Mouse (Mus musculus) small intestine, adult 2 months (tissue): ENCODE measurements around the gene Atf6b. TPM values are rescaled to one million over a fixed set of nuclear protein-coding genes. Genes with fewer than 3 reads are reported as not detected.

Experiments used
- H3K27ac ChIP-seq: fragments of 200-500 bp; 2 replicates; pipeline ENCODE4 v1.5.1; 2012; ENCODE audit warnings: low read depth, low read length, control low read depth, inconsistent platforms; ENCODE audit not compliant: insufficient read depth
- H3K27me3 ChIP-seq: fragments of 200-500 bp; 2 replicates; pipeline ENCODE4 v1.6.1; 2012; ENCODE audit warnings: mild to moderate bottlenecking, moderate library complexity, low read length, inconsistent platforms; ENCODE audit not compliant: control insufficient read depth, insufficient read depth
- H3K36me3 ChIP-seq: fragments of 200-500 bp; 2 replicates; pipeline ENCODE4 v1.6.1; 2012; ENCODE audit warnings: mild to moderate bottlenecking, low read length, control low read depth, inconsistent platforms; ENCODE audit not compliant: control insufficient read depth, insufficient read depth
- H3K4me1 ChIP-seq: fragments of 200-500 bp; 2 replicates; pipeline ENCODE4 v1.6.1; 2012; ENCODE audit warnings: low read length, inconsistent platforms, mixed read lengths; ENCODE audit not compliant: control insufficient read depth, insufficient read depth, insufficient read length
- H3K4me3 ChIP-seq: fragments of 200-500 bp; 2 replicates; pipeline ENCODE4 v1.5.1; 2012; ENCODE audit warnings: low read depth, mild to moderate bottlenecking, control low read depth, inconsistent platforms, low read length, moderate library complexity
- CTCF ChIP-seq: fragments of 200-500 bp; IDR thresholded peaks from 2 replicates; pipeline ENCODE4 v1.5.1; 2012; ENCODE audit warnings: low read depth, mild to moderate bottlenecking, control low read depth, inconsistent platforms, low read length, moderate library complexity, mixed read lengths; ENCODE audit not compliant: insufficient replicate concordance, insufficient read length; ENCODE audit errors: extremely low read depth
- POLR2A ChIP-seq: fragments of 200-500 bp; IDR thresholded peaks from 2 replicates; pipeline ENCODE4 v1.6.1; 2012; ENCODE audit warnings: low read depth, mild to moderate bottlenecking, control low read depth, inconsistent platforms, low read length, moderate library complexity
- WGBS: fragments of 180-500 bp; shearing (Covaris S2); methylation state at CpG from one replicate; pipeline ENCODE4 v1.1.7; 2018; 5-methylcytosine and 5-hydroxymethylcytosine counted together
- polyA plus RNA-seq: library from polyadenylated mRNA; depleted of rRNA; stranded (reverse); fragments of >200 nt; gene quantifications from 2 replicates; pipeline ENCODE4 v1.2.3, GENCODE M21; 2012

The Atf6b gene
- polyA plus RNA-seq, 1 experiment, result 48.0 TPM

GRCm38 (mm10) chr17:34631647-34632046 lies 15.3 kb upstream of the Atf6b start:
- H3K4me1 ChIP-seq, result peaks cover 13% of the 10 kb centered on the region
- peaks cover 14% of the 10 kb centered on the region for H3K27me3 ChIP-seq
- H3K4me3 ChIP-seq, result peak overlapping the region; percentile 38
- WGBS, result 24% methylated on average over 12 of the region's 12 CpGs
- H3K36me3 ChIP-seq, result no peaks in the 10 kb centered on the region
- no peak overlapping the region for H3K27ac ChIP-seq
- TF ChIP-seq POLR2A (no peak), CTCF (no peak)

- TF ChIP-seq POLR2A, result 0 out of 2 replicates have a peak, but pooled peaks have one; percentile 40
- no peak for TF ChIP-seq CTCF
- peaks cover 14% of the 10 kb centered on the region for H3K27me3 ChIP-seq
- peak overlapping the region; percentile 50 for H3K4me3 ChIP-seq
- H3K27ac ChIP-seq, result peak overlapping the region; percentile 1
- H3K36me3 ChIP-seq, result no peaks in the 10 kb centered on the region
- 2% methylated on average over 26 of the region's 26 CpGs for WGBS
- H3K4me1 ChIP-seq, result peaks cover 13% of the 10 kb centered on the region
Measured at GRCm38 (mm10) chr17:34632261-34632691, 14.7 kb upstream of the Atf6b start.

- Histone ChIP-seq H3K27ac (no peak overlapping the region), H3K4me3 (no peak overlapping the region), H3K36me3 (no peaks in the 10 kb centered on the region), H3K27me3 (peaks cover 8% of the 10 kb centered on the region), H3K4me1 (peaks cover 11% of the 10 kb centered on the region)
- TF ChIP-seq POLR2A, result no peak
- TF ChIP-seq CTCF, result no peak
- 75% methylated on average over 2 of the region's 2 CpGs for WGBS
Measured at GRCm38 (mm10) chr17:34635671-34636070, 11.3 kb upstream of the Atf6b start.

- no peaks in the 10 kb centered on the region for H3K27me3 ChIP-seq
- peak overlapping the region; percentile 10; the same call in 1 of the 2 replicates for H3K4me3 ChIP-seq
- TF ChIP-seq CTCF (no peak), POLR2A (no peak)
- no peaks in the 10 kb centered on the region for H3K36me3 ChIP-seq
- H3K4me1 ChIP-seq, result no peaks in the 10 kb centered on the region
- WGBS, result 54% methylated on average over 3 of the region's 3 CpGs
- no peak overlapping the region for H3K27ac ChIP-seq
Measured at GRCm38 (mm10) chr17:34637459-34637858, 9.5 kb upstream of the Atf6b start.

DNA sequence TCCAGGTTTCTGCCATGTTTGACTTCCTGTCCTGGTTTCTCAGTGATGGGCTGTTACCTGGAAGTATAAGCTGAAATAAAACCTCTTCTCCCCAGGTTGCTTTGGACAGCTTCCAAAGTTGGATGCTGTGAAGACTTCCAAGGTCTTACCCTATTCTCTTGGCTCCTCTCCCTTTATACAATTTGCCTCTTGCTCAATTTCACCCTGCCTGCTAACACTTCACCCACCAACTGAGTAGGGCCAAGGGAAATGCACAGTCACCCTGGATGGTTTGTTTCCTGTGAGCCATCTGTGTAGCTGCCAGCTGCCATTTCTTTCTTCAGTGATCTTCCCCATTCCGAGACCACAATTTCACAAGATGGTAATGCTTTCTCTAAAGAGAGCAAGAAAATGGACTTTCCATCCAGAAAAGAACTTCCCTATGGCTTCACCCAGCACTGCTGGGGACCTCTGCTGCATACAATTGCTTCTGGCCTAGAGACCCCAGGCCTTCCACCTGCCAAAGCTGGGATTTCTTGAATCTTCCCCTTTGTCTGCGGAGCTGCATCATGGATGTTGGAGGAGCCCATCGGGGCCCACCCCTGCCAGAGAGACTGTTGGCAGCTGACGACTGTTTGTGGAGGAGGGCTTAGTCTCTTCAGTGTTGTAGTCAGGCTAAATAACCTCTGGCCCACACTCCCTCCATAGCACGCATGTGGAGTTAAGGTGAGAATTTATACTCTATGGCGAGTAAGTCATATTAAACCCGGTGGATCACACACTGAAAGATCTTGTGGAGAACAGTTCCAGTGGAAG lies 7.3 kb upstream of the Atf6b start:
- Histone ChIP-seq H3K27ac (no peak overlapping the region), H3K4me3 (no peak overlapping the region)
- 81% methylated on average over 7 of the region's 7 CpGs for WGBS

GRCm38 (mm10) chr17:34640778-34641601 lies 6.0 kb upstream of the Atf6b start:
- 39% methylated on average over 11 of the region's 11 CpGs for WGBS
- Histone ChIP-seq H3K4me1 (no peaks in the 10 kb centered on the region; the same call in 1 of the 2 replicates), H3K36me3 (no peaks in the 10 kb centered on the region), H3K4me3 (no peak overlapping the region), H3K27me3 (no peaks in the 10 kb centered on the region), H3K27ac (no peak overlapping the region; the same call in 1 of the 2 replicates)
- TF ChIP-seq CTCF (no peak), POLR2A (no peak)

More for the DNA sequence above, 7.3 kb upstream of the Atf6b start:
- TF ChIP-seq CTCF (no peak), POLR2A (no peak)
- Histone ChIP-seq H3K4me1 (no peaks in the 10 kb centered on the region), H3K36me3 (no peaks in the 10 kb centered on the region), H3K27me3 (no peaks in the 10 kb centered on the region)

- Histone ChIP-seq H3K4me1 (peaks cover 3% of the 10 kb centered on the region; the same call in 1 of the 2 replicates), H3K4me3 (no peak overlapping the region), H3K27ac (no peak overlapping the region), H3K27me3 (no peaks in the 10 kb centered on the region), H3K36me3 (no peaks in the 10 kb centered on the region)
- WGBS, result 75% methylated on average over 3 of the region's 3 CpGs
- TF ChIP-seq POLR2A (no peak), CTCF (no peak)
Measured at GRCm38 (mm10) chr17:34641945-34642344, 5.0 kb upstream of the Atf6b start.
